15 mouse cellular contexts compared by ENCODE assay signal in the genomic region with DNA sequence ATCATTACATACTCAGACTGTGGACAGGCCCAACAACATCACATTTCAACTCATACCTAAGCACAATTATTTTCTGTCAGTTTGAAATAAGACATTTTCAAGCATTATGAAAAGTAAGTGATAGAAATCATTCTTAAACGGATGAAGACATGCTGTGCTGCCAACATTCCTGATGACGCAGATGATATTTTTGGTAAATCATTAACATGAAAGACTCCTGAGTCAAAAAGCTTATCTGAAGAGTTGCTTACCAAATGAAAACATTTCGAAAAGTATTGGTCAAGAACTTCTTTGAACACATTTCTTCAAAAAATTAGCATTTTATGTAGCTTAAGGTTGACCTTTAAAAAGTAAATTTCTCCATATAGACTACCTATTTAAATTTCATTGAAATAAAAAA.
"Had no signal": no experiment of that assay in that cellular context is flagged by ENCODE, and none has a peak within 500 bp of the region (broad histone marks: within the 10 kb centered on the region; RNA-seq: fewer than 3 reads in every experiment).

No protein-coding gene starts in this region.

- H3K4me2 ChIP-seq: liver, embryonic 12.5 days; lung, embryonic 14.5 days; midbrain, embryonic 11.5 days; midbrain, embryonic 13.5 days; midbrain, embryonic 15.5 days; neural tube, embryonic 12.5 days had no signal

- DNase-seq: liver; lung, embryonic 14.5 days; right cerebral cortex, postnatal 25 days; right cerebral cortex, postnatal 4 days; spleen, adult 18-20 months; thymus, adult 2 months; thymus, postnatal 36 days had no signal

- ATAC-seq: liver, embryonic 12.5 days; midbrain, embryonic 13.5 days; midbrain, embryonic 15.5 days had no signal

- H3K9me3 ChIP-seq: liver, embryonic 12.5 days; midbrain, embryonic 13.5 days; midbrain, embryonic 15.5 days; neural tube, embryonic 12.5 days had no signal

- H3K27ac ChIP-seq: liver, embryonic 12.5 days; liver, embryonic 14.5 days; macrophage; midbrain, embryonic 13.5 days; midbrain, embryonic 15.5 days; neural tube, embryonic 12.5 days had no signal

- H3K27me3 ChIP-seq: liver, embryonic 12.5 days; megakaryocyte, embryonic 14.5 days; midbrain, embryonic 13.5 days; midbrain, embryonic 15.5 days; neural tube, embryonic 12.5 days had no signal

- H3K9ac ChIP-seq: liver, embryonic 12.5 days; liver, embryonic 14.5 days; lung, embryonic 14.5 days; midbrain, embryonic 13.5 days; midbrain, embryonic 15.5 days; neural tube, embryonic 12.5 days had no signal

- H3K4me3 ChIP-seq: liver, embryonic 12.5 days; megakaryocyte, embryonic 14.5 days; midbrain, embryonic 13.5 days; midbrain, embryonic 15.5 days; neural tube, embryonic 12.5 days had no signal

- H3K4me1 ChIP-seq: liver, embryonic 12.5 days; megakaryocyte, embryonic 14.5 days; midbrain, embryonic 13.5 days; midbrain, embryonic 15.5 days; neural tube, embryonic 12.5 days had no signal

- H3K36me3 ChIP-seq: liver, embryonic 12.5 days; midbrain, embryonic 13.5 days; midbrain, embryonic 15.5 days; neural tube, embryonic 12.5 days had no signal
